Mouse (Mus musculus) lung, postnatal 4 days (tissue): Measurements from ENCODE around the gene Kcnk6.
"Not testable (repeated sequence)": the region's sequence is repeated elsewhere in the genome, so short reads cannot be mapped to it uniquely, and the experiment has no call there.

Experiments
- DNase-seq, 2 experiments: peaks; one replicate each; pipeline ENCODE4 v3.0.0; 2021

The Kcnk6 gene

GRCm38 (mm10) chr7:29194230-29194629 lies 38.1 kb downstream of the Kcnk6 start:
- DNase-seq, result not testable (repeated sequence)

GRCm38 (mm10) chr7:29181323-29181722 lies 51.0 kb downstream of the Kcnk6 start:
- not testable (repeated sequence) for DNase-seq

- DNase-seq, result no peak
These were observed 51.5 kb downstream of the Kcnk6 start for GRCm38 (mm10) chr7:29180854-29181236.

- peak; percentile 98 to 99 for DNase-seq
These were observed 52.0 kb downstream of the Kcnk6 start, which contains the start of gene Psmd8 for GRCm38 (mm10) chr7:29180077-29180853. Gene Psmd8, minus strand, starts transcription at chr7:29180701.

- DNase-seq, result peak in 1 of 2 experiments; percentile 13
These were observed 53.0 kb downstream of the Kcnk6 start for GRCm38 (mm10) chr7:29179323-29179722.

GRCm38 (mm10) chr7:29178106-29178505 lies 54.2 kb downstream of the Kcnk6 start:
- no peak for DNase-seq

GRCm38 (mm10) chr7:29172390-29173016 lies 59.8 kb downstream of the Kcnk6 start:
- DNase-seq, result no peak
